ENCODE assay signal across 14 mouse cellular contexts in genomic region chr1:95342242-95342641, GRCm38 (mm10). TPM values are rescaled to one million over a fixed set of nuclear protein-coding genes. Genes with fewer than 3 reads are reported as not detected.
DNase-seq lines count a peak whose midpoint lies in the region; ATAC-seq and TF ChIP-seq lines count a peak whose summit lies in the region.
"Had no signal": no experiment of that assay in that cellular context is flagged by ENCODE, and none has a peak within 500 bp of the region (broad histone marks: within the 10 kb centered on the region; RNA-seq: fewer than 3 reads in every experiment).

No protein-coding gene starts in this region.

- no peak for DNase-seq in forebrain, embryonic 11.5 days (ENCODE audit: low spot score)
- DNase-seq in frontal cortex, postnatal 14 days (ENCODE audit: low spot score in 2 of 2), result peak; percentile 11 to 23
- peak; percentile 15 to 29 for DNase-seq in left cerebral cortex, adult 2 months (ENCODE audit: extremely low spot score in 1 of 2, low spot score in 2 of 2)
- DNase-seq in right cerebral cortex, postnatal 25 days, result peak; percentile 30
- no peak for DNase-seq in gastrocnemius, postnatal 14 days
- no peak for DNase-seq in lung, postnatal 14 days
- DNase-seq in adrenal gland, adult 18-20 months (ENCODE audit: low spot score in 2 of 2), result no peak
- DNase-seq: adrenal gland, adult 2 months; cerebellum, adult 11-12 months had no signal

- no peaks in the 10 kb centered on the region for H3K9me3 ChIP-seq in forebrain, embryonic 13.5 days (replicated peaks)
- no peaks in the 10 kb centered on the region for H3K9me3 ChIP-seq in forebrain, embryonic 11.5 days (ENCODE audit: control insufficient read depth, low read length)
- H3K9me3 ChIP-seq: embryonic facial prominence, embryonic 10.5 days; heart, embryonic 10.5 days; liver, embryonic 15.5 days had no signal

- no peak overlapping the region for H3K27ac ChIP-seq in forebrain, embryonic 13.5 days
- no peak overlapping the region for H3K27ac ChIP-seq in forebrain, embryonic 11.5 days (ENCODE audit: low read depth, low read length)
- H3K27ac ChIP-seq in left cerebral cortex, adult 2 months, result no peak overlapping the region
- H3K27ac ChIP-seq: embryonic facial prominence, embryonic 10.5 days; heart, embryonic 10.5 days; liver, embryonic 15.5 days had no signal

- H3K4me3 ChIP-seq in forebrain, embryonic 13.5 days, result no peak overlapping the region
- no peak overlapping the region for H3K4me3 ChIP-seq in forebrain, embryonic 11.5 days (ENCODE audit: low read depth, low read length)
- no peak overlapping the region for H3K4me3 ChIP-seq in left cerebral cortex, adult 2 months
- H3K4me3 ChIP-seq: embryonic facial prominence, embryonic 10.5 days; heart, embryonic 10.5 days; liver, embryonic 15.5 days; myocyte had no signal

- H3K4me2 ChIP-seq in forebrain, embryonic 13.5 days, result no peak overlapping the region
- no peak overlapping the region for H3K4me2 ChIP-seq in forebrain, embryonic 11.5 days (ENCODE audit: low read depth, low read length, severe bottlenecking)
- H3K4me2 ChIP-seq: liver, embryonic 15.5 days had no signal

- intact Hi-C loops in left cerebral cortex, adult 2 months (cut with DNase I), result loop anchor here (5.0 kb wide), 1 partner anchor 1160 kb away; no protein-coding TSS in a partner anchor
- intact Hi-C loops in gastrocnemius, postnatal 14 days (cut with DNase I; ENCODE audit: low total_unique reads), result no loop called here

- TF ChIP-seq CTCF in left cerebral cortex, adult 2 months (IDR thresholded peaks at IDR 0.05), result no peak

- H3K9ac ChIP-seq in forebrain, embryonic 13.5 days, result no peak overlapping the region
- H3K9ac ChIP-seq in forebrain, embryonic 11.5 days (ENCODE audit: low read length), result no peak overlapping the region
- H3K9ac ChIP-seq: liver, embryonic 15.5 days had no signal

- H3K27me3 ChIP-seq in forebrain, embryonic 13.5 days, result no peaks in the 10 kb centered on the region
- no peaks in the 10 kb centered on the region for H3K27me3 ChIP-seq in forebrain, embryonic 11.5 days (ENCODE audit: control insufficient read depth, insufficient read depth, low read length)
- H3K27me3 ChIP-seq: liver, embryonic 15.5 days had no signal

- H3K36me3 ChIP-seq in forebrain, embryonic 13.5 days (ENCODE audit: poor library complexity, severe bottlenecking), result no peaks in the 10 kb centered on the region
- no peaks in the 10 kb centered on the region for H3K36me3 ChIP-seq in forebrain, embryonic 11.5 days (ENCODE audit: control insufficient read depth, insufficient read depth, low read length)
- H3K36me3 ChIP-seq: embryonic facial prominence, embryonic 10.5 days; heart, embryonic 10.5 days; liver, embryonic 15.5 days had no signal

- peak; percentile 92 for ATAC-seq in forebrain, embryonic 13.5 days
- ATAC-seq in forebrain, embryonic 11.5 days (replicated peaks; ENCODE audit: low FRiP score), result no peak

- H3K4me1 ChIP-seq in forebrain, embryonic 13.5 days, result no peaks in the 10 kb centered on the region; the same call in 1 of the 2 replicates
- no peaks in the 10 kb centered on the region for H3K4me1 ChIP-seq in forebrain, embryonic 11.5 days (replicated peaks; ENCODE audit: control insufficient read depth, insufficient read depth, low read length)
- H3K4me1 ChIP-seq: embryonic facial prominence, embryonic 10.5 days; heart, embryonic 10.5 days; liver, embryonic 15.5 days had no signal

RNA-seq across cellular contexts. Expression of gene Fam174a, which starts 28.8 kb away (rescaled TPM):
- 19.6 and 21.8 TPM in 2 replicates for polyA plus RNA-seq in forebrain, embryonic 13.5 days (2015; fragmentation: Nextera tagmentation; extraction: Ambion mirVana)
- 19.2 and 20.0 TPM in 2 replicates for polyA plus RNA-seq in forebrain, embryonic 11.5 days (2014; fragmentation: Nextera tagmentation; extraction: Ambion mirVana)
- total RNA-seq in left cerebral cortex, adult 2 months (2021), result 10 to 100 TPM; 38.4 to 38.9 TPM
- total RNA-seq in gastrocnemius, postnatal 14 days (2021), result 10 to 100 TPM; 23.6 to 24.0 TPM
- 10 to 100 TPM; 19.0 to 28.0 TPM for total RNA-seq in adrenal gland, adult 18-20 months (2021)

Comparison
In these comparisons a context has a peak if more than half of its experiments do, and no peak if none do; other contexts are left out.
1. DNase-seq: peak in frontal cortex, postnatal 14 days (2 of 2), left cerebral cortex, adult 2 months (2 of 2) and right cerebral cortex, postnatal 25 days (single experiment); none in forebrain, embryonic 11.5 days (single experiment), gastrocnemius, postnatal 14 days (single experiment), lung, postnatal 14 days (single experiment) and adrenal gland, adult 18-20 months (0 of 2).